Mouse (Mus musculus) forebrain, postnatal 0 days (tissue): ENCODE data around the gene Akap12. TPM values are rescaled to one million over a fixed set of nuclear protein-coding genes. Genes with fewer than 3 reads are reported as not detected.
A peak's percentile ranks its signal among the peaks of the same experiment; 100 is the strongest.

Experiments used
- ATAC-seq: fragments of 200-750 bp; cut with Nextera tagmentation; 2 replicates; pipeline ENCODE4 v1.8.0; 2017; ENCODE audit warnings: mild to moderate bottlenecking, moderate library complexity
- DNase-seq: peaks from one replicate; pipeline ENCODE4 v3.0.0-alpha.2; 2015
- H3K27ac ChIP-seq: fragments of 300-500 bp; sonication (generic); 2 replicates; pipeline ENCODE4 v1.5.1; 2014; ENCODE audit warnings: low read depth, mild to moderate bottlenecking, antibody characterized with exemption, low read length, moderate library complexity, mixed read lengths
- H3K27me3 ChIP-seq: fragments of 300-500 bp; sonication (generic); 2 replicates; pipeline ENCODE4 v1.6.1; 2014; ENCODE audit warnings: mild to moderate bottlenecking, low read length, mixed read lengths; ENCODE audit not compliant: insufficient read depth
- H3K36me3 ChIP-seq: fragments of 300-500 bp; sonication (generic); 2 replicates; pipeline ENCODE4 v1.6.1; 2014; ENCODE audit warnings: mild to moderate bottlenecking, moderate library complexity; ENCODE audit not compliant: insufficient read depth
- H3K4me1 ChIP-seq: fragments of 300-500 bp; sonication (generic); 2 replicates; pipeline ENCODE4 v1.6.1; 2014; ENCODE audit warnings: antibody characterized with exemption; ENCODE audit not compliant: insufficient read depth
- H3K4me2 ChIP-seq: fragments of 300-500 bp; sonication (generic); 2 replicates; pipeline ENCODE4 v1.6.1; 2014; ENCODE audit warnings: low read depth, mild to moderate bottlenecking, moderate library complexity
- H3K4me3 ChIP-seq: fragments of 300-500 bp; sonication (generic); 2 replicates; pipeline ENCODE4 v1.5.1; 2014; ENCODE audit warnings: low read depth, low read length, mixed read lengths
- H3K9ac ChIP-seq: fragments of 300-500 bp; sonication (generic); 2 replicates; pipeline ENCODE4 v1.6.1; 2014; ENCODE audit warnings: mild to moderate bottlenecking
- H3K9me3 ChIP-seq: fragments of 300-500 bp; sonication (generic); 2 replicates; pipeline ENCODE4 v1.6.1; 2016; ENCODE audit warnings: low read length
- CTCF ChIP-seq: sonication (generic); IDR thresholded peaks from 2 replicates; pipeline ENCODE4 v1.5.1; 2016; ENCODE audit warnings: antibody characterized with exemption, control low read depth, low read depth
- WGBS: fragments of 180-500 bp; shearing (Covaris S2); extraction: QIAGEN DNeasy Blood & Tissue Kit; methylation state at CpG from one replicate; pipeline ENCODE4 v1.1.7; 2014; 5-methylcytosine and 5-hydroxymethylcytosine counted together
- polyA plus RNA-seq: library from polyadenylated mRNA; unstranded; fragments of >200 nt; fragmentation: Nextera tagmentation; extraction: Ambion mirVana; gene quantifications from 2 replicates; pipeline ENCODE4 v1.2.1, GENCODE M21; 2015
- total RNA-seq: library from RNA; depleted of rRNA; stranded (reverse); fragments of >200 nt; gene quantifications from 2 replicates; pipeline ENCODE4 v1.2.3, GENCODE M21; 2014

The Akap12 gene
- total and polyA plus RNA-seq, 2 experiments from 2014 or later: 28.3 to 52.4 TPM

DNA sequence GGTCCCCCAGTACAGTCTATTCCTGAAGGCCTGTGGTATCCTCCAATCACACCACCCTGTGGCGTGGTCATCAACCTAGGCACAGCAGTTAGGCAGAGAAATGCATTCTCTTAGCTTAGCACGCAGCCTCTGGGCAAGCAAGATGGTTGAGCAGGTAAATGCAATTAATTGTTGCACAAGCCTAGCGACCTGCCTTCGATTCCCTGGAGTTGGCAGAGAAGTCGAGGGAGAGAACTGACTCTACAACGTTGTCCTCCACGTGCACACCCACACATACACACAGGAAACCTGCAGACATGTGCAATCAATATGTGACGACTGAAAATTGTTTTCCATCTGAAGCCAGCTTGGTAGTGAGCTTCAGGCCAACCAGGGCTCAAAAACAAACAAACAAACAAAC lies 57.7 kb downstream of the Akap12 start:
- H3K36me3 ChIP-seq: no peaks in the 10 kb centered on the region
- H3K27ac ChIP-seq: no peak overlapping the region
- no peak for TF ChIP-seq CTCF
- 84% methylated on average over 8 of the region's 8 CpGs for WGBS
- no peak overlapping the region for H3K9ac ChIP-seq
- H3K27me3 ChIP-seq: no peaks in the 10 kb centered on the region
- H3K4me3 ChIP-seq: no peak overlapping the region
- H3K9me3 ChIP-seq: no peaks in the 10 kb centered on the region
- no peak overlapping the region for H3K4me2 ChIP-seq
- no peak for DNase-seq
- H3K4me1 ChIP-seq: no peaks in the 10 kb centered on the region
- no peak for ATAC-seq

- DNase-seq (no peak), ATAC-seq (no peak)
- no peak for TF ChIP-seq CTCF
- no peaks in the 10 kb centered on the region for H3K27me3 ChIP-seq
- H3K4me1 ChIP-seq: no peaks in the 10 kb centered on the region
- H3K9ac ChIP-seq: no peak overlapping the region
- no peaks in the 10 kb centered on the region for H3K9me3 ChIP-seq
- 62% methylated on average over 5 of the region's 5 CpGs for WGBS
- no peak overlapping the region for H3K4me2 ChIP-seq
- no peak overlapping the region for H3K27ac ChIP-seq
- H3K4me3 ChIP-seq: no peak overlapping the region
- H3K36me3 ChIP-seq: no peaks in the 10 kb centered on the region
Measured at GRCm38 (mm10) chr10:4325562-4325961, 59.4 kb downstream of the Akap12 start.

GRCm38 (mm10) chr10:4327716-4328115 lies 61.5 kb downstream of the Akap12 start:
- 24% methylated on average over 1 of the region's 1 CpGs for WGBS
- no peak for ATAC-seq
- Histone ChIP-seq H3K4me1 (no peaks in the 10 kb centered on the region), H3K9ac (no peak overlapping the region), H3K4me3 (no peak overlapping the region), H3K27me3 (no peaks in the 10 kb centered on the region), H3K9me3 (no peaks in the 10 kb centered on the region), H3K27ac (no peak overlapping the region), H3K36me3 (no peaks in the 10 kb centered on the region), H3K4me2 (no peak overlapping the region)
- DNase-seq: no peak
- TF ChIP-seq CTCF: no peak

DNA sequence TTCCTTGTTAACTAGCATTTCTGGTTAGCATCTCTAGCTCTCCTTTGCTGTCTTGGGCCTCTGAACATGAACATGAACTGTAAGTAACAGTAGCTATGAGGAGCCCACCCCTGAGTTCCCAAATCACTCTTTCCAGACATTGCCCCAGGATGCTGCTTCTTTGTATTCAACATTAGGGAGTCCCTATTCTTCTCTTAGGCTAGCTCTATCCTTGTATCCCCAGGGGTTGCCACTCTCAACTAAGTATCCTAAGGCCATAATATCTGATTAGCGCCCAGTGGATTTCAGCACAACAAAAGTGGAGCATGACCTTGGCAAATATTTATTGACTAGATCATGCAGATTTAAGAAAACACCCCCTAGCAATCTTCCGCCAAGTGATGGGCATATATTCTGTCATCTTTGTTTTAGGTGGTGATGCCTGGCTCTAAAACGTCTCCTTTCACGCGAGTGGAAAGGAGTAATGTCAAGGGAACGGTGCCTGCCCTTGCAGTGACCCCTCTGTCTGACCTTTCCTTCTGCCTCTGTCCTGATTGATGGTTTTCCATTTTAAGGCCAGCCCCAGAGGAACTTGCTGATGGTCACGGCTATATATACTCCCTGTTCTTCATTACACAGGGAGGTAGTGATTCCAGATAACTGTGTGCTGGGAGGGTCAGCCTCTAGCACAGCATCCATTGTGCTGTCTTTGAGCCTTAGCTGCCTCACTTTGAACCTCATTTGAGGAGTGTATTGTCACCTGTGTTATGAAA lies 66.2 kb downstream of the Akap12 start:
- H3K36me3 ChIP-seq: no peaks in the 10 kb centered on the region
- H3K4me2 ChIP-seq: no peak overlapping the region
- H3K27ac ChIP-seq: no peak overlapping the region
- H3K4me3 ChIP-seq: no peak overlapping the region
- no peak for TF ChIP-seq CTCF
- DNase-seq (no peak), ATAC-seq (no peak)
- no peaks in the 10 kb centered on the region for H3K27me3 ChIP-seq
- H3K9ac ChIP-seq: no peak overlapping the region
- H3K9me3 ChIP-seq: no peaks in the 10 kb centered on the region
- no peaks in the 10 kb centered on the region for H3K4me1 ChIP-seq
- 75% methylated on average over 7 of the region's 7 CpGs for WGBS

DNA sequence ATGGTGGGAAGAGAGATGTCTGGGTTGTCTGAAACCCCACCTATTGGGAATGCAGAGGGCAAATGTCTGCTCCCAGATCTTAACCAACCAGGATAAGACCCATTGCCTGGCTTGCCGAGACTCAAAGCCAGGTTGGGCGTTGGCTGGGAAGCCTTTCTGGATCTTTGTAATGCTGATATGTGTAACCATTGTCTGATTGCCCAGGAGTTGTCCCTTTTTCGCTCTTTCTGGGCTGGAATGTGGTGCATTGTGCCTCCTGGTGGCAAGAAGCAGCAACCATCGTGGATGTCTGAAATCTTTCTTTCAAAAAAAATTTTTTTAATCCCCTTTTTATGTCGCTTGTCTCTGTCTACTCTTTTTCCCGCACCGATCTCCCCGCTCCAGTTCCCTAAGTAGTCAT lies 67.1 kb downstream of the Akap12 start:
- ATAC-seq: peak; percentile 70
- WGBS: 9% methylated on average over 8 of the region's 8 CpGs
- no peak overlapping the region for H3K27ac ChIP-seq

DNA sequence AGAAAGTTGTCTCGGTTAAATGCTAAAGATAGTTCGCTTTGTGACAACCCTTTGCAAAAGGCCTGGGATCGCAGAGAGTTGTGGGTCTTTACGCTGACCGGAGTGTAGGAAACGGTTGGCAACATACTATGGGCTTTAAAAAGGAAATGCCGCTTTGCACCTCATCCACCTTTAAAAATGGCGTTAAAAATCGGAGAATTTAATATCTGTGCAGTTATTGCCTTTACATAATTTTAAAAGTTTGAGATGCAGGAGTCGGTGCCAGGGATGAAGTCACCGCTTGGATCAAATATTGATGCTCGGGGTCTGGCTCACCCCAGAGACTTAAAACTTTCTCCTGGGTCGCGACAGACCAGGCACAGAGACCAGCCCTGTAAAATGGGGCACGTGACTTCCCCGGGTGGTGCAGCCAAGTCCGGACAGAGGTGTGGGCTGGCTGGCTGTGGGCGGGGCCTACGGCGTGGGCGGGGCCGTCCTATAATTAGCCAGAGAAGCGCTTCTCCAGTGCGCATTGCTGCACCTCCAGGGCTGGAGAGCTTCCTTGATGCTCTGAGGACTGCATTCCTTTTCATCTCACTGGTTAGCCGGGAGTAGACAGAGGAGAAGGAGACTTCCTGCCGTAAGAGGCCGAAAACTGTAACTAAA lies 68.0 kb downstream of the Akap12 start:
- Histone ChIP-seq H3K4me1 (no peaks in the 10 kb centered on the region), H3K9me3 (no peaks in the 10 kb centered on the region), H3K4me3 (peak overlapping the region; percentile 28), H3K27me3 (no peaks in the 10 kb centered on the region), H3K36me3 (no peaks in the 10 kb centered on the region), H3K27ac (no peak overlapping the region), H3K4me2 (peak overlapping the region; percentile 52), H3K9ac (peak overlapping the region; percentile 11; the same call in 1 of the 2 replicates)
- DNase-seq (peak; percentile 26), ATAC-seq (peak; percentile 55; the same call in 1 of the 2 replicates)
- no peak for TF ChIP-seq CTCF
- WGBS: 10% methylated on average over 27 of the region's 27 CpGs

More for the DNA sequence above, 67.1 kb downstream of the Akap12 start:
- peak overlapping the region; percentile 52; the same call in 1 of the 2 replicates for H3K4me2 ChIP-seq
- no peaks in the 10 kb centered on the region for H3K9me3 ChIP-seq
- no peak overlapping the region for H3K4me3 ChIP-seq
- peak; percentile 86 for TF ChIP-seq CTCF
- no peak overlapping the region for H3K9ac ChIP-seq
- DNase-seq: peak; percentile 77
- H3K27me3 ChIP-seq: no peaks in the 10 kb centered on the region
- no peaks in the 10 kb centered on the region for H3K4me1 ChIP-seq
- H3K36me3 ChIP-seq: no peaks in the 10 kb centered on the region

GRCm38 (mm10) chr10:4338863-4339461 lies 72.8 kb downstream of the Akap12 start:
- no peak overlapping the region for H3K4me2 ChIP-seq
- no peaks in the 10 kb centered on the region for H3K27me3 ChIP-seq
- H3K4me1 ChIP-seq: no peaks in the 10 kb centered on the region
- 53% methylated on average over 15 of the region's 15 CpGs for WGBS
- no peak overlapping the region for H3K27ac ChIP-seq
- no peak overlapping the region for H3K9ac ChIP-seq
- ATAC-seq (no peak), DNase-seq (no peak)
- no peak overlapping the region for H3K4me3 ChIP-seq
- no peaks in the 10 kb centered on the region for H3K36me3 ChIP-seq
- no peaks in the 10 kb centered on the region for H3K9me3 ChIP-seq
- TF ChIP-seq CTCF: no peak
